Mouse (Mus musculus): Measurements from ENCODE around the gene Gabrb3. TPM values are rescaled to one million over a fixed set of nuclear protein-coding genes. Genes with fewer than 3 reads are reported as not detected.
A peak's percentile ranks its signal among the peaks of the same experiment; 100 is the strongest.

The Gabrb3 gene
- 0.47 and 0.58 TPM in 2 replicates for polyA plus RNA-seq (2015; fragmentation: Nextera tagmentation; extraction: Ambion mirVana)

DNA sequence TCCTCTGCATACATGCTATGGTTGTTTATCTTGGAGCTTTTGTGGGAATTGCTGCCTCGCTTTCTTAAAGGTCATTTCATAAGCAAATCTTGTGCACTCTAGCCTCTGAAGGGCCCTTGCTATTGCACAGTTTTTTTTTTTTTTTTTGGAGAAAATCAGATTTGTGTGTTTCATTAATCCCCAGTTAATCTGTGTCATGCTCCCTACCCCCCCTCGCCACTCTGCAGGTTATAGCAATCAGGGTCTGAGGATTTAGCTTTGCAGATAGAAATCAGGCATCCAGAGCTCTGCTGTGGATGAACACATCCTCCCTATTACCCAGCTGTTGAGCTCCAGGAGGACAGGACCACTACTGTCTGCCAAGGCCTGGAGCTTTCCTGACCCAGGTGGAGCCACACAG is at the start of gene Gabrb3:
TSS of gene Gabrb3 (plus strand) at position 301 of the 400 bp plus-strand sequence.
- WGBS: 62% methylated on average over 2 of the region's 2 CpGs
- H3K4me3 ChIP-seq (ENCODE audit: low read length): no peak within 1 kb of the TSS
- no peaks in the 10 kb centered on the region for H3K4me1 ChIP-seq (ENCODE audit: control insufficient read depth, insufficient read depth, low read length)
- ATAC-seq (replicated peaks; ENCODE audit: extremely low read depth, insufficient read depth, low FRiP score): no peak
- H3K9me3 ChIP-seq (replicated peaks; ENCODE audit: control insufficient read depth, low read length): no peaks in the 10 kb centered on the region
- H3K36me3 ChIP-seq (ENCODE audit: control insufficient read depth, insufficient read depth): no peaks in the 10 kb centered on the region
- no peak within 1 kb of the TSS for H3K27ac ChIP-seq (ENCODE audit: low read length)
- H3K9ac ChIP-seq (ENCODE audit: low read length): no peak within 1 kb of the TSS
- H3K27me3 ChIP-seq (ENCODE audit: control insufficient read depth, insufficient read depth, low read length): no peaks in the 10 kb centered on the region
- no peak within 1 kb of the TSS for H3K4me2 ChIP-seq (ENCODE audit: low read depth, low read length)

DNA sequence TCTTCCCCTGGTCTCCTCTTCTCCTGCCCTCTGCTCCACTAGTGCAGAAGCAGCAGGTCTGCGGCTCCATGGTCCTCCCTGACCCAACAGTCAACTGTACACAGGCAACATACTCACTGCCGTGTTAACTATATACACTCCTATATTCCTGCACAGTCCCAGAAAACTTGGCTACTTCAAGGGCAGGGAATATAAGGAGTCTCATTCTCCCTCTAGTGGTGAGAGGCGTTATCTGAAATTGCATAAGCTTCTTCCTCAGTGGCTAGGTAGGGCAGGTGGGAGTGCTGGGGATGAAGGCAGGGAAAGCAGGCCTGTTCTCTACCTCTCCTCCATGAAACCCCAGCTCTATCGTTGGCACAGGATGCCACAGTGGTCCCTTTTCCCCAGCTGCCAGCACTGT is 35.4 kb upstream of the Gabrb3 start:
- H3K4me1 ChIP-seq (ENCODE audit: control insufficient read depth, insufficient read depth, low read length): peaks cover 3% of the 10 kb centered on the region; the same call in 1 of the 2 replicates
- WGBS: 22% methylated on average over 4 of the region's 4 CpGs
- H3K9me3 ChIP-seq (replicated peaks; ENCODE audit: control insufficient read depth, low read length): no peaks in the 10 kb centered on the region
- H3K27ac ChIP-seq (ENCODE audit: low read length): no peak overlapping the region
- no peak overlapping the region for H3K4me3 ChIP-seq (ENCODE audit: low read length)
- H3K9ac ChIP-seq (ENCODE audit: low read length): no peak overlapping the region
- H3K4me2 ChIP-seq (ENCODE audit: low read depth, low read length): no peak overlapping the region
- no peak; the same call in 1 of the 2 replicates for ATAC-seq (replicated peaks; ENCODE audit: extremely low read depth, insufficient read depth, low FRiP score)
- H3K36me3 ChIP-seq (ENCODE audit: control insufficient read depth, insufficient read depth): no peaks in the 10 kb centered on the region
- peaks cover 30% of the 10 kb centered on the region for H3K27me3 ChIP-seq (ENCODE audit: control insufficient read depth, insufficient read depth, low read length)

- Histone ChIP-seq H3K4me1 (ENCODE audit: control insufficient read depth, insufficient read depth, low read length) (peaks cover 3% of the 10 kb centered on the region; the same call in 1 of the 2 replicates), H3K27me3 (ENCODE audit: control insufficient read depth, insufficient read depth, low read length) (peaks cover 30% of the 10 kb centered on the region), H3K9me3 (replicated peaks; ENCODE audit: control insufficient read depth, low read length) (no peaks in the 10 kb centered on the region), H3K9ac (ENCODE audit: low read length) (peak within 1 kb of the TSS; percentile 62), H3K27ac (ENCODE audit: low read length) (no peak within 1 kb of the TSS), H3K4me2 (ENCODE audit: low read depth, low read length) (peak within 1 kb of the TSS; percentile 91), H3K4me3 (ENCODE audit: low read length) (peak within 1 kb of the TSS; percentile 59), H3K36me3 (ENCODE audit: control insufficient read depth, insufficient read depth) (no peaks in the 10 kb centered on the region)
- peak; percentile 55 for ATAC-seq (replicated peaks; ENCODE audit: extremely low read depth, insufficient read depth, low FRiP score)
- 3% methylated on average over 71 of the region's 71 CpGs for WGBS
These were observed 32.8 kb upstream of the Gabrb3 start, which contains the start of gene Gabrg3 for GRCm38 (mm10) chr7:57386517-57387340. Gabrg3 (minus strand) TSS chr7:57387188.

DNA sequence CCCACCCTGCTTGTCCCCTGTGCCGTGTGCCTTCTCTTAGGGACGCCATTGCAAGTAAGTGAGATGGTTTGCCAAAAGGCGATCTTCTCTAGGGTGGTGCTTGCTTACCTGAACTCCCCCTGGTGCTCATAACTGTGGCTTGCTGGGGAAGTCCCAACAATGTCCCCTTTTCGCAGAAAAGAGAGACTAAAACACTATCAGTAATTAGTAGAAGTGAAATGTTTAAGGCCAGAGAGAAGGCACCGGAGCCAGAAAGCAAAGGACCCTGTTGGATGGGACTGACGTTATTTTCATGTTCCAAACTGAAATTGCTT is 32.2 kb upstream of the Gabrb3 start:
- Histone ChIP-seq H3K9me3 (replicated peaks; ENCODE audit: control insufficient read depth, low read length) (no peaks in the 10 kb centered on the region), H3K27me3 (ENCODE audit: control insufficient read depth, insufficient read depth, low read length) (peaks cover 30% of the 10 kb centered on the region), H3K27ac (ENCODE audit: low read length) (no peak overlapping the region), H3K4me3 (ENCODE audit: low read length) (peak overlapping the region; percentile 59), H3K4me2 (ENCODE audit: low read depth, low read length) (peak overlapping the region; percentile 91), H3K9ac (ENCODE audit: low read length) (no peak overlapping the region), H3K36me3 (ENCODE audit: control insufficient read depth, insufficient read depth) (no peaks in the 10 kb centered on the region), H3K4me1 (ENCODE audit: control insufficient read depth, insufficient read depth, low read length) (peaks cover 3% of the 10 kb centered on the region; the same call in 1 of the 2 replicates)
- no peak for ATAC-seq (replicated peaks; ENCODE audit: extremely low read depth, insufficient read depth, low FRiP score)
- WGBS: 22% methylated on average over 6 of the region's 6 CpGs

DNA sequence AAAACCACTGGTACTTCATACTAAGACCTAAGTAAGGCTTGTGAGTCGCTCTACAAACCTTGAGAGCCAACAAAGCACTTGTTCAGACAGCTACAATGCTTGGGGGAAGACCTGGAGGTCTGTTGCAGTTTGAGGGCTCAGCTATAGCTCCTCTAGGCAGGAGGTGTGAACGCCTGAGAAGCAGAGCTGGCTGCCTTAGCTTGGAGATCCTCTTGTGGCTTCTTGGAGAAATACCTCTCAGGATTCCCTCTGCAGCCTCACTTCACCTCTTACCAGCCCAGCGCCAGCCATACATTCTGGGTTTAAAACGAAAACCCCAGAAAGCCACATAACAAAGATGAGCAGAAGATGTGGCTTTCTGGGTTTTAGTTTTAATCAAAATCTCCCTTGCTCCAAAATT is 29.4 kb upstream of the Gabrb3 start:
- H3K4me2 ChIP-seq (ENCODE audit: low read depth, low read length): no peak overlapping the region
- H3K27ac ChIP-seq (ENCODE audit: low read length): no peak overlapping the region
- H3K36me3 ChIP-seq (ENCODE audit: control insufficient read depth, insufficient read depth): no peaks in the 10 kb centered on the region
- H3K27me3 ChIP-seq (ENCODE audit: control insufficient read depth, insufficient read depth, low read length): peaks cover 25% of the 10 kb centered on the region
- no peak overlapping the region for H3K9ac ChIP-seq (ENCODE audit: low read length)
- no peak for ATAC-seq (replicated peaks; ENCODE audit: extremely low read depth, insufficient read depth, low FRiP score)
- 28% methylated on average over 4 of the region's 4 CpGs for WGBS
- H3K4me3 ChIP-seq (ENCODE audit: low read length): no peak overlapping the region
- H3K4me1 ChIP-seq (ENCODE audit: control insufficient read depth, insufficient read depth, low read length): peaks cover 3% of the 10 kb centered on the region; the same call in 1 of the 2 replicates
- H3K9me3 ChIP-seq (replicated peaks; ENCODE audit: control insufficient read depth, low read length): no peaks in the 10 kb centered on the region

DNA sequence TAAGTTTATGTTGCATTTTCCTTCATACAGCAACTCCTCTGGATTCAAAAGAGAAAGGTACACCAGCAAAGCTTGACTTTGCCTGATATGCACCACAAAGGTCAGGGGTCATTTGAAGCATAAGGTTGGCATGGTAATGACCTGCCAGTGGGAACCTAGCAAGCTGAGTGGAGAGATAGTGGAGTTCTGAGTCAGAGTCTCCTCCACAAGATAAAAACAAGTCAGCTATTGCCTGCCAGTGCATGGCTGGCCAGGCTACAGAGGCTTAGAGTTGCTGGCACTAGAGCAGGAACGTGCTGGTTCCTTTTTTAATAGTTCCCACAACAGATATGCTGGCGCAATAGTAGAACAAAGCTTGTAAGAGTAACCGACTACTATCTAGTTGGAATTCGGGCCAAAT is 25.9 kb upstream of the Gabrb3 start:
- no peak overlapping the region for H3K9ac ChIP-seq (ENCODE audit: low read length)
- no peaks in the 10 kb centered on the region; the same call in 1 of the 2 replicates for H3K27me3 ChIP-seq (ENCODE audit: control insufficient read depth, insufficient read depth, low read length)
- H3K4me3 ChIP-seq (ENCODE audit: low read length): no peak overlapping the region
- H3K4me1 ChIP-seq (ENCODE audit: control insufficient read depth, insufficient read depth, low read length): no peaks in the 10 kb centered on the region
- no peaks in the 10 kb centered on the region for H3K36me3 ChIP-seq (ENCODE audit: control insufficient read depth, insufficient read depth)
- H3K27ac ChIP-seq (ENCODE audit: low read length): no peak overlapping the region
- WGBS: 60% methylated on average over 4 of the region's 4 CpGs
- no peaks in the 10 kb centered on the region for H3K9me3 ChIP-seq (replicated peaks; ENCODE audit: control insufficient read depth, low read length)
- ATAC-seq (replicated peaks; ENCODE audit: extremely low read depth, insufficient read depth, low FRiP score): no peak
- no peak overlapping the region for H3K4me2 ChIP-seq (ENCODE audit: low read depth, low read length)

DNA sequence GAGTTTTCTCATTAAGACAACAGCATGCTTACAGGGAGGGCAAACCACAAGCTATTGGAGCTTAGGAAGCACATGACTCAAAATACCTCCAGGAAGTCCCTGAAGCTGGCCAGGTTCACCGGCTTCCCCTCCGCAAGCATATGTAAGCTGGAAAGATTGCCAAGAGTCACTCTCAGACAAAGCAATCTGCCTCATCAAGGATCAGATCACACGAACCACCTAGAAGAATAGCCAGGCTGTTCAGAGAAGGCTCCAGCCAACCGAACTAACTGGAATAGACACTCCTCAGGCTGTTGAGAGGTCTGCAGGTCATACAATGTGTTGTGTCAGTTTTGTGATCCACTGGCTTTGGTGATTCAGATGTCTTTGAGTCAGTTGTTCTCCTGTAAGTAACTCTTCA is 8.3 kb upstream of the Gabrb3 start:
- no peaks in the 10 kb centered on the region for H3K27me3 ChIP-seq (ENCODE audit: control insufficient read depth, insufficient read depth, low read length)
- H3K36me3 ChIP-seq (ENCODE audit: control insufficient read depth, insufficient read depth): no peaks in the 10 kb centered on the region
- H3K4me3 ChIP-seq (ENCODE audit: low read length): no peak overlapping the region
- WGBS: 75% methylated on average over 4 of the region's 4 CpGs
- no peaks in the 10 kb centered on the region for H3K4me1 ChIP-seq (ENCODE audit: control insufficient read depth, insufficient read depth, low read length)
- H3K27ac ChIP-seq (ENCODE audit: low read length): no peak overlapping the region
- H3K9me3 ChIP-seq (replicated peaks; ENCODE audit: control insufficient read depth, low read length): no peaks in the 10 kb centered on the region
- H3K9ac ChIP-seq (ENCODE audit: low read length): no peak overlapping the region
- H3K4me2 ChIP-seq (ENCODE audit: low read depth, low read length): no peak overlapping the region
- ATAC-seq (replicated peaks; ENCODE audit: extremely low read depth, insufficient read depth, low FRiP score): no peak

DNA sequence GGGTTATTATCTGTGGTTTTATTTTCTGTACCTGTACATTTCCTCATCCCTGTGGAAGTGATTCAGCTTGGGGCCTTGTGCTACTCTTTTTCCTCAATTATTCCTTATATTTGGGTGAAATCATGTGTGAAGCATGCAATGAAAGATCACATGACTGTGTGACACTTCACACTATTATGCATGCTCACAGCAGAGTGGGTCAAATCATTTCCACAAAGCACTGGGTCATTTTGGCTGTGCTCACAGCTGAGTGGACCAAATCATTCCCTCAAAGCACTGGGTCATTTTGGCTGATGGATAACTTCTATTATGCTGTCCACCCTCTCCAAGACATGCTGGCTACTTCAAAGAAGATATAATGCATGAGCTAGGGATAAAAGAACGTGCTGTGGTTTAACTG is 6.6 kb upstream of the Gabrb3 start:
- Histone ChIP-seq H3K36me3 (ENCODE audit: control insufficient read depth, insufficient read depth) (no peaks in the 10 kb centered on the region), H3K9me3 (replicated peaks; ENCODE audit: control insufficient read depth, low read length) (no peaks in the 10 kb centered on the region), H3K4me1 (ENCODE audit: control insufficient read depth, insufficient read depth, low read length) (no peaks in the 10 kb centered on the region), H3K27me3 (ENCODE audit: control insufficient read depth, insufficient read depth, low read length) (no peaks in the 10 kb centered on the region), H3K27ac (ENCODE audit: low read length) (no peak overlapping the region), H3K4me2 (ENCODE audit: low read depth, low read length) (no peak overlapping the region), H3K4me3 (ENCODE audit: low read length) (no peak overlapping the region), H3K9ac (ENCODE audit: low read length) (no peak overlapping the region)
- no peak for ATAC-seq (replicated peaks; ENCODE audit: extremely low read depth, insufficient read depth, low FRiP score)
- WGBS: 30% methylated on average over 1 of the region's 1 CpGs

- Histone ChIP-seq H3K4me1 (ENCODE audit: control insufficient read depth, insufficient read depth, low read length) (no peaks in the 10 kb centered on the region), H3K27me3 (ENCODE audit: control insufficient read depth, insufficient read depth, low read length) (no peaks in the 10 kb centered on the region), H3K4me3 (ENCODE audit: low read length) (no peak overlapping the region), H3K36me3 (ENCODE audit: control insufficient read depth, insufficient read depth) (no peaks in the 10 kb centered on the region), H3K27ac (ENCODE audit: low read length) (no peak overlapping the region), H3K9ac (ENCODE audit: low read length) (no peak overlapping the region), H3K4me2 (ENCODE audit: low read depth, low read length) (no peak overlapping the region), H3K9me3 (replicated peaks; ENCODE audit: control insufficient read depth, low read length) (no peaks in the 10 kb centered on the region)
- ATAC-seq (replicated peaks; ENCODE audit: extremely low read depth, insufficient read depth, low FRiP score): no peak
- WGBS: 63% methylated on average over 1 of the region's 1 CpGs
These were observed 1.6 kb downstream of the Gabrb3 start for GRCm38 (mm10) chr7:57421044-57421443.
